Mouse (Mus musculus): Measurements from ENCODE around the gene Nfkbil1.

Nfkbil1 gene

DNA sequence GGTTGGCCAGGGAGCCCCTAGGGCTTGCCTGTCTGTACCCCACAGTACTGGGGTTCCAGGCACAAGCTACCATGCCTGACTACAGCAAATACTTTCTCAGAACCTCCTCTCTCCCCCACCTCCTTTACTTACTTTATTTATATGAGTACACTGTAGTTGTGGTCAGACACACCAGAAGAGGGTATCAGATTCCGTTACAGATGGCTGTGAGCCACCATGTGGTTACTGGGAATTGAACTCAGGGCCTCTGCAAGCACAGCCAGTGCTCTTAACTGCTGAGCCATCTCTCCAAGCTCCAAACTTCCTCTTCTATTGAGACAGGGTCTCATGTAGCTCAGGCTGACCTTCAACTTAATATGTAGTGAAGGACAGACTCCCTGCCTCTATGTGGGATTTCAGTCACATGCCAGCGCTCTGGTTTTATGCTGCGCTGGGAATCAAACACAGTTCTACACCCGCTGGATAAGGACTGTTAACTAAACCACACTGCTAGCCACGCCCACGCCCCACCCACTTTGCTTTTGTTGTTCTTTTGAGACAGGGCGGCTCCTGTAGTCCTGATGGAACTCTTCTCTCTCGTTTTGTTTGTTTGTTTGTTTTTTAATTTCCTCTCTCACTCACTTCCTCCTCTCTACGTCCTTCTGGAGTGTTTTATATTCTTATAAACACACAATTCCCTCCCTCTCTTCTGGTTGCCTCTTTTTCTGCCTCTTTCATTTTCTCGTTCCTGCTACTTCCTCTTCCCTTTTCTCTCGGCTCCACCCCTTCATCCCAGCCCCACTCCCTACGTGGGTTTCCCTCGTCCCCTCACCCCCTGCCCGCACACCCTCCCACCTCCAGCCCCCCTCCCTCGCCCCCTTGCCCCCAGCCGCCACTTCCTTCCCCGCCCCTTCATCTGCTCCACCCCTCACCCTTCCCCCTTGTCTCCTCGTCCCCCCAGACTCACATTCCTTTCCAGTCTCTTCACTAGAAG is 49.7 kb downstream of the Nfkbil1 start:
- in situ Hi-C loops (cut with MboI, MseI) = no loop called here

GRCm38 (mm10) chr17:35180093-35180492 is 55.5 kb downstream of the Nfkbil1 start:
- in situ Hi-C loops (cut with MboI, MseI) = no loop called here

- in situ Hi-C loops (cut with MboI, MseI) = no loop called here
Observed at GRCm38 (mm10) chr17:35178528-35178927, 57.1 kb downstream of the Nfkbil1 start.

- in situ Hi-C loops (cut with MboI, MseI) = no loop called here
Observed at GRCm38 (mm10) chr17:35175968-35176367, 59.6 kb downstream of the Nfkbil1 start, which contains the start of gene Aif1. Gene Aif1 (minus strand): TSS chr17:35176068.

DNA sequence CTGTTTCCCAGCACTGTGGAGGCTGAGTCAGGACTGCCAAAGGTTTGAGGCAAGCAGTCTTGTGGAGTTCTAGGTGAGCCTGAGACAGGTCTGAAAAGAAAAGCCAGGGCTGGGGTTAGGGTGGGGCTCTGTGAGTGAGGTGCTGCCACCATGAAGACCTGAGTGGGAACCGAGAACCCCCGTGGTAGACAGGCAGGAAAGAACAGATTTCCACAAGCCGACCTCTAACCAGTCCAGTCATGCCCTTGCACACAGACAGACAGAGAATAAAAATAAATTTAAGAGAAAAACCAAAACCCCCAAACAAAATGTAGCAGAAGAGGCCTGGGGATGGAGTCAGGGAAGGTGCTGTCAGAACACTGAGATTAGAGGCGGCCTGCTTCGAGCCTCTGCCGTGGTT is 60.2 kb downstream of the Nfkbil1 start:
- in situ Hi-C loops (cut with MboI, MseI) = no loop called here

DNA sequence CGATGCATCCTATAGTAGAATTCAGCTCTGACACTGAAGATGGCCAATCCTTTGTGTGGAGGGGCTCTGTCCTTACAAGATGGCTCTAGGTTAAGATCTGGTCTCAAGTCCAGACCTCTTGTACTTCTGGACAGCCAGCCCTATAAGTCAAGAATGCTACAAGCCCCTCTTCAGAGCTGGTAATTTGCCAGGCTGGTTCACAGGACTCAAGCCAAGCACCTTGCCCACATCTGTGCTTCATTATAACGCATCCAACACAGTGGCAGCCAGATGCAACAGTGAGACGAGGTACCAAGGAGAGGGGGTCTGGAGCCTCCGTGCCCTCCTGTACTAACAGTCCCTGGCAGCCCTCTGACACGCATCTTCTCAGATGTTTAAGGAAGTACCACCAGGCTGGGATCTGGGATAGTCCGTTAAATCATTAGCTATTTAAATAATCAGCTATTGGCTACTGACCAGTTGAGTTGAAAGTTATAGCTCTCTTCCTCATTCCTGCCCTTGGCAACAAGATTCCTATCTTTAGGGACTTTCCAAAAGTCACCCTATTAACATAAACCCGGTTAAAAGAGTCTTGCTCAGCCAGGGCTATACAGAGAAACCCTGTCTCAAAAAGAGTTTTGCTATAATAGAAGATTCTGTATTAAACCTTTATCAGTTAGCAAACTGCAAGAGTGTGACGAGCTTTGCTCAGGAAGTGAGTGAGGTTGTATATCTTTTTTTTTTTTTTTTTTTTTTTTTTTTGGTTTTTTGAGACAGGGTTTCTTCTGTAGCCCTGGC is 61.2 kb downstream of the Nfkbil1 start:
- in situ Hi-C loops (cut with MboI, MseI) = loop anchor here (5.0 kb wide), 1 partner anchor 58 kb away; the partner anchor contains the start of gene Atp6v1g2

GRCm38 (mm10) chr17:35173329-35173728 is 62.3 kb downstream of the Nfkbil1 start:
- in situ Hi-C loops (cut with MboI, MseI) = loop anchor here (5.0 kb wide), 1 partner anchor 59 kb away; the partner anchor contains the start of gene Atp6v1g2

- in situ Hi-C loops (cut with MboI, MseI) = loop anchor here (5.0 kb wide), 1 partner anchor 60 kb away; the partner anchor contains the start of gene Atp6v1g2
Observed at GRCm38 (mm10) chr17:35172445-35173234, 63.0 kb downstream of the Nfkbil1 start.

Measured in T-helper 1 cell (primary cell).